Mouse (Mus musculus) bone marrow macrophage, adult 2 months (primary cell): ENCODE measurements around the gene Pomc.

Source experiments
- CTCF ChIP-seq: IDR thresholded peaks from 2 replicates; pipeline ENCODE4 v1.5.1; 2012; ENCODE audit warnings: low read depth, mild to moderate bottlenecking, low read length, moderate library complexity
- POLR2A ChIP-seq: IDR thresholded peaks from 2 replicates; pipeline ENCODE4 v1.6.1; 2012; ENCODE audit warnings: mild to moderate bottlenecking, low read depth, low read length, borderline replicate concordance

- TF ChIP-seq POLR2A (no peak), CTCF (no peak)
These were observed 25.9 kb upstream of the Pomc start for GRCm38 (mm10) chr12:3928841-3929240.
